Mouse (Mus musculus) mature B cell (primary cell): Measurements from ENCODE around the gene Gm10234.

Experiments
- in situ Hi-C: fragments of 300-500 bp; cut with MboI; formaldehyde crosslinking; loops from 2 replicates; pipeline ENCODE4 v1.14.3; 2019

Gm10234 gene

GRCm38 (mm10) chr6:95321812-95322211 lies at the start of gene Gm10234:
Gm10234 (plus strand) TSS chr6:95322112.
- in situ Hi-C loops = no loop called here

- in situ Hi-C loops = no loop called here
These were observed 44.3 kb upstream of the Gm10234 start for GRCm38 (mm10) chr6:95277633-95278032.

GRCm38 (mm10) chr6:95296025-95296424 lies 25.9 kb upstream of the Gm10234 start:
- in situ Hi-C loops = no loop called here

- in situ Hi-C loops = no loop called here
These were observed 23.5 kb upstream of the Gm10234 start for GRCm38 (mm10) chr6:95298387-95298786.

- in situ Hi-C loops = no loop called here
These were observed 21.3 kb upstream of the Gm10234 start for GRCm38 (mm10) chr6:95300658-95301057.

GRCm38 (mm10) chr6:95331191-95331590 lies 9.3 kb downstream of the Gm10234 start:
- in situ Hi-C loops = no loop called here

GRCm38 (mm10) chr6:95334781-95335180 lies 12.9 kb downstream of the Gm10234 start:
- in situ Hi-C loops = no loop called here

GRCm38 (mm10) chr6:95349378-95349777 lies 27.5 kb downstream of the Gm10234 start:
- in situ Hi-C loops = no loop called here

- in situ Hi-C loops = no loop called here
These were observed 31.1 kb downstream of the Gm10234 start for GRCm38 (mm10) chr6:95353043-95353442.

GRCm38 (mm10) chr6:95353886-95354285 lies 32.0 kb downstream of the Gm10234 start:
- in situ Hi-C loops = no loop called here

- in situ Hi-C loops = no loop called here
These were observed 38.2 kb downstream of the Gm10234 start for GRCm38 (mm10) chr6:95360084-95360483.

GRCm38 (mm10) chr6:95362707-95363106 lies 40.8 kb downstream of the Gm10234 start:
- in situ Hi-C loops = no loop called here

- in situ Hi-C loops = no loop called here
These were observed 49.9 kb downstream of the Gm10234 start for GRCm38 (mm10) chr6:95371811-95372210.
